Mouse (Mus musculus): ENCODE measurements around the gene Neu4.
"Not testable (repeated sequence)": the region's sequence is repeated elsewhere in the genome, so short reads cannot be mapped to it uniquely, and the experiment has no call there.

The Neu4 gene

DNA sequence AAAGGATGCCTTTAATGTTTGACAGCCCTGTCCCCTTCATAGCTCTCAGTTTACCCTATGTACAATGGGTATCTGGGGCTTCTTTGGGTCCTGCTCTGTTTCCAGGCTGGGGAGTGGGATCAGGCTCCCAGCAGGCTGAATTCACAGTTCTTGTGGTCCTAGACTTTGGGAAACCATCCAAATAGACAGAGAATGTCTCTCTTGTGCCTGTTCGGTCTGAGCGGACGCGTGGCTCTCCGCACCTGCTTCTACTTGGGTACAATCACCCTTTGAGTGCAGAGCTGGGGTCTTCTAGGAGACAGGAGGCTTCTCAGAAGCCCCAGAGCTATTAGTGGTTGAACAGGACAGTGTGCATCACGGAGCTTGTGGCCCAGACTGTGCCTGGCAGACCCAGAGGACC lies at the start of gene Neu4:
Neu4 (plus strand) TSS at position 301 of the 400 bp plus-strand sequence.
- no peak for DNase-seq (ENCODE audit: low spot score)

GRCm38 (mm10) chr1:93970797-93971196 lies 49.5 kb upstream of the Neu4 start:
- DNase-seq (ENCODE audit: low spot score): not testable (repeated sequence)

- not testable (repeated sequence) for DNase-seq (ENCODE audit: low spot score)
Observed at GRCm38 (mm10) chr1:93975764-93976163, 44.5 kb upstream of the Neu4 start.

- not testable (repeated sequence) for DNase-seq (ENCODE audit: low spot score)
Observed at GRCm38 (mm10) chr1:93978287-93978686, 42.0 kb upstream of the Neu4 start.

DNA sequence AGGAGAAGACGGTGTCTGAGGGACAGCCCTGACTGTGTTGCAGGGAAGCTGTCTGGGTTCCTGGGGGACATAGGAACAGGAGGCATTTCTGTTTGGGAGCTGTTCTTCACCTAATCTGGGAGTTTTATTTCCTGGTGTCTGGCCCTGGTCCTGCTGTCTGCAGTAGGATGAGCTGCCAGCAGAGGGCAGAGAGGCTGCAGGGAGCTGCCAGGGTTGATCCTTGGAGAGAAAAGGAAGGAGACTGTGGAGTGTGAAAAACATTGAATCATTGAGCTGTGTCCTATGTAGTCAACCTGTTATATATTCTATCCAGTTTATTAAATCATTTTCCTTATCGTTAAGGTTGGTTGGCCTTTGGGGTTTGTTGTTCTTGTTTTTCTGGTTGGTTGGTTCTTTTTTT lies 39.3 kb upstream of the Neu4 start:
- not testable (repeated sequence) for DNase-seq (ENCODE audit: low spot score)

GRCm38 (mm10) chr1:93986167-93986566 lies 34.1 kb upstream of the Neu4 start:
- DNase-seq (ENCODE audit: low spot score): no peak

- no peak for DNase-seq (ENCODE audit: low spot score)
Observed at GRCm38 (mm10) chr1:93988786-93989185, 31.5 kb upstream of the Neu4 start.

DNA sequence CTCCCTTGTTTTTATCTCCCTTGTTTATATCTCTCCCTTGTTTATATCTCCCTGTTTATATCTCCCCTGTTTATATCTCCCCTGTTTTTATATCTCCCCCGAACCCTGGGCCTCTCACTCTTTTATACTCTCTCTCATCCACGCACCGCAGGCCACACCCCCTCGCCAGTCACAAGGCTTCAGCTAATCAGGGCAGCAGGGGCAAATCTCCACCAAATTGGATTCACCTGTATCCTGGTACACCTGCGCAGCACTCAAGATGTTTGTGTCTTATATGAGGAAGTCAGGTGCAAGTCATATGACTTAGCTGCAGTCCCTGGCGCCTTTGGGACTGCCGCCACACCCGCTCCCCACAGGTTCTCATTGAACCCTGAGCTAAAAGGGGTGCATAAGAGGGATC lies 30.0 kb upstream of the Neu4 start, which contains the start of gene Gal3st2c:
Gal3st2c (plus strand) TSS at position 301 of the 400 bp plus-strand sequence.
- not testable (repeated sequence) for DNase-seq (ENCODE audit: low spot score)

GRCm38 (mm10) chr1:93991068-93991467 lies 29.2 kb upstream of the Neu4 start:
- DNase-seq (ENCODE audit: low spot score): not testable (repeated sequence)

- DNase-seq (ENCODE audit: low spot score): not testable (repeated sequence)
Observed at GRCm38 (mm10) chr1:93991491-93991890, 28.8 kb upstream of the Neu4 start.

GRCm38 (mm10) chr1:94001023-94001422 lies 19.2 kb upstream of the Neu4 start:
- DNase-seq (ENCODE audit: low spot score): no peak

DNA sequence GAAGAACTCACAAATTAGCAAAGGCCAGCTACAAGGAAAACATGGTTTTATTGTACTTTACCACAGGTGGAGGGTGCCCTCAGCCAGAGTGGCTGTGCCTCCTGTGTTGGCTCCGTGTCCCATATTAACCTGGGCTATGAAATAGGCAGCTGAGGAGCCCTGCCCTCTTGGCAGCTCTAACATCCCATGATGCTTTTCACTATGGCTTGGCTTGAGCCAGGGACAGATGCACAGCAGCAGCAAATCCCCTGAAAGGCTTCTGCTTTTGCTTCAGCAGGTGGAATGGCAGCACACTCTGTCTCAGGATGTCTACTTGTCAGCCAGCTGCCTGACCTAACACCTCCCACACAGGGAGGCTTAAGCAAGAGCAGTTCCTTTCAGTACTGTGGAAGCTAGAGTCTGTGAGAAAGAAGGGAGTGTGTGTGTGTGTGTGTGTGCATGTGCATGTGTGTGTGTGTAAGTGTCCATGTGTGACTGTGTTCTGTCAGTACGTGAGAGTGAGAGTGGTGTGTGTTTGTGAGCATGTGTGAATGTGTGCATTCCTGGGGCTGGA lies 14.2 kb upstream of the Neu4 start:
- not testable (repeated sequence) for DNase-seq (ENCODE audit: low spot score)

DNA sequence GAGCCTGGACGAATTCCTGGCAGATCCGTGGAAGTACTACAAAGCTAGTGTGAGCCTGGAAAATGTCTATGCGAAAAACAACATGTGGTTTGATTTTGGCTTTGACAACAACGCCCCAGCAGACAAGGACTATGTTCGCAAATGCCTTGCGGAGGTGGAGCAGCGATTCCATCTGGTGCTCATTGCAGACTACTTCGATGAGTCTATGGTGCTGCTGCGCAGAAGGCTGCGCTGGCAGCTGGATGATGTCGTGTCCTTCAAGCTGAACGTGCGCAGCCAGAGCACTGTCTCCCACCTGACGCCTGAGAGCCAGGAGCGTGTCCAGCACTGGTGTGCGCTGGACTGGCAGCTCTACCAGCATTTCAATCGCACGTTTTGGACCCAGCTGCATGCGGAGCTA lies 11.4 kb upstream of the Neu4 start:
- peak; percentile 86 for DNase-seq (ENCODE audit: low spot score)

GRCm38 (mm10) chr1:94011643-94012042 lies 8.6 kb upstream of the Neu4 start:
- no peak for DNase-seq (ENCODE audit: low spot score)

- DNase-seq (ENCODE audit: low spot score): no peak
Observed at GRCm38 (mm10) chr1:94027506-94028108, 7.4 kb downstream of the Neu4 start.

DNA sequence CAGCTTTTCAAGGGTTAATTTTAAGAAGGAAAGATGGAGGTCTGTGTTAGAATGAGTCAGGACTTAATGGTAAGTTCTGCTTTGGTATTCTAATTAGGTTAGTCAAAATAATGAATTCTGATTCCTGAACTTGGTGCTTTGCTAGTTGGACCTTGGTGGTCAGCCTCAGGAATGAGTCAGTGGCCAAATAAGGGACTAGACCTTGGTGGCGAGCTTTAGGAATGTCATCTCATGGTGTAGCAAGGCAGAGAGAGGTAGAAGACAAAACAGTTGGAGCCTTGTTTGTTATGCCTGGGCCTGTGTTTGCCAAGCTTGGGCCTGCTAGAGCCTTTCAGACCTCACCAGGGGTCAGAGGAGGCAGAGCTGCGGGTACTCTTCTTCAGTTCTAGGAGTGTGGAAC lies 8.5 kb downstream of the Neu4 start:
- no peak for DNase-seq (ENCODE audit: low spot score)

GRCm38 (mm10) chr1:94033075-94033602 lies 12.9 kb downstream of the Neu4 start:
- no peak for DNase-seq (ENCODE audit: low spot score)

DNA sequence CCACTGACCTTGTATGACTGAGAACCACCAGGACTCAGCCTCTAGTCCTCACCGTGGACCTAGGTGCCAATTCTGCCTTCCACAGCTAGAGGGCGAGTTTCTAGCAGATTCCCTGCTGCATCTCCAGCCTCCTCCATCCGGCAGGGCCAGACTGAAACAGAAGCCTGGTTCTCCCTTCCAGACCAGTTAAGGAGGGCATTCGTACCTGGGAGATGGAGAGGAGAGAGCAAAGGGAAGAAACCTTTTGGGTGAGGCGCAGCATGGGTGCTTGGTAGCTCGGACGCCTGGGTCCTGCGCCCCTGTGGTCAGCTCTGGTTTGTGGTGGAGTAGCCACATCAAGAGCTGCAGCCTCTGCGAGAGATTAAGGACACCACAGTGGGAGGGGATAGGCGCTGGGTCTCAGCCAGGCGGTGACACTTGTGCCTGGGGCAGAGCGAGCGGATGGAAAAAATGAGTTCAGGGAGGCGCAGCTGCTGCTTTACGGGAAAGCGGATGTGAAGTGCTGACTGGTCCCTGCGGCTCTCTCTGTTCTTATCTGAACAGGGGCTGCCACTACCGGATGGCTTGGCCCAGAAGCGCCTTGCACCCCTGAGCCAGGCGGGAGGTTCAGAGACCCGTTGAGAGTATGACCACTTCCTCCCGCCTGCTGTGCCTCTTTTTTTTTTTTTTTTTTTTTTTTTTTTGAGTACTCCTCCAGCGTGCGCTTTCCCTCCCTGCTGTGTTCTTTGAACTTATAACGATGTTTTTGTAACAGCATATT lies 14.9 kb downstream of the Neu4 start:
- peak; percentile 90 for DNase-seq (ENCODE audit: low spot score)

- DNase-seq (ENCODE audit: low spot score): no peak
Observed at GRCm38 (mm10) chr1:94040391-94040790, 20.1 kb downstream of the Neu4 start.

DNA sequence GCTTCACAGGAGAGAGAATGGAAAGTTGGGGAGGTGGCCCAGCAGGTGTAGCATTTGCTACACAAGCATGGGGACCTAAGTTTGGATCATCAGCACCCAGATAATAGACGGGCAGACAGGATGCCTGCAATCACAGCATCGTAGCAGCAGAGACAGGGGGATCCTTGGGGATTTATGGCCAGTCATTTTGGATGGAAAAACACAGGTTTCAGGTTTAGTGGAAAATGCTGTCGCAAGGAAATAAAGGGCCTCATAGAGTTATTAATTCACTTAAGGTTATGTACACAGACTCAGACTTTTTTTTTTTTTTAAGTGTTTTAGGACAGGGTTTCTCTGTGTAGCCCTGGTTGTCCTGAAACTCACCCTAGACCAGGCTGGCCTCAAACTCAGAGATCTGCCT lies 25.3 kb downstream of the Neu4 start:
- no peak for DNase-seq (ENCODE audit: low spot score)

DNA sequence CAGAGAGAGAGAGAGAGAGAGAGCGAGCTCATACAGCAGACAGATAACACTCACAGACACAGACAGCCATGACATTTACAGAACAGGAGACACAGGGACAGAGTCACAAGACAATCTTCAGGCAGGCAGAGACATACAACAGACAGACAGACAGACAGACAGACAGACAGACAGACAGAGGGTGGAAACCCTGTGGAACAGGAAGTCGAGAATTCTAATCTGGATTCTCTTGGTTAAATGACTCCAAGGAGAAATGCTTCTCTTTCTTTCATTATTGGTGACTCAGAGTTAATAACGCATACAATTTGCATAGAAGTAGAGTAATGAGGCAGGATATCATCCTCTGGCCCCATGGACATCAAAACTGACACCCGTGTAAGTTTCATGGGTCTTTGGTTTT lies 26.3 kb downstream of the Neu4 start:
- DNase-seq (ENCODE audit: low spot score): no peak

- DNase-seq (ENCODE audit: low spot score): no peak
Observed at GRCm38 (mm10) chr1:94051104-94051503, 30.9 kb downstream of the Neu4 start.

DNA sequence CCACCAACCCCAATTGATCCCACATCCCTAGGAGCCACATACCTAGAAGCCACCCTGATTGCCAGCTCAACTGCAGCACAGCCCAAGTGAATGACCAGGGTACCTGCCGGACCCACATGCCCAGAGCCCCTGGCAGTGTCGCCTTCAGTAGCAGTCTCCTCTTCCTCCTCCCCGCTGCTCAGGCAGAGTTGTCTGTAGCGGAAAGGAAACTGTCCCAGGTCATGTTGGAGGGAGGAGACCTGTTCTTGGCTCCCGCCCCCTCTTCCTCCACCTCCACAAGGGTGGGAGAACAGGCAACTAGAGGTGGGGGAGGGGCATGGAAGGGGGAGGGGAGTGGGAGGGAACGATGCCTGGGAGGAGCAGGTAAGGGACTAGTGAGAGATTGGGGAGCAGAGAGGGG lies 32.1 kb downstream of the Neu4 start, which contains the start of gene Pdcd1:
Pdcd1 (minus strand) TSS at position 181 of the 400 bp plus-strand sequence.
- no peak for DNase-seq (ENCODE audit: low spot score)

Measured in layer of hippocampus, adult 11-12 months (tissue).